Mouse (Mus musculus): Measurements from ENCODE around the gene Tenm4. TPM values are rescaled to one million over a fixed set of nuclear protein-coding genes. Genes with fewer than 3 reads are reported as not detected.

Tenm4 gene
- total and polyA plus RNA-seq, 3 experiments, result 0.03 to 0.26 (median 0.04) TPM

DNA sequence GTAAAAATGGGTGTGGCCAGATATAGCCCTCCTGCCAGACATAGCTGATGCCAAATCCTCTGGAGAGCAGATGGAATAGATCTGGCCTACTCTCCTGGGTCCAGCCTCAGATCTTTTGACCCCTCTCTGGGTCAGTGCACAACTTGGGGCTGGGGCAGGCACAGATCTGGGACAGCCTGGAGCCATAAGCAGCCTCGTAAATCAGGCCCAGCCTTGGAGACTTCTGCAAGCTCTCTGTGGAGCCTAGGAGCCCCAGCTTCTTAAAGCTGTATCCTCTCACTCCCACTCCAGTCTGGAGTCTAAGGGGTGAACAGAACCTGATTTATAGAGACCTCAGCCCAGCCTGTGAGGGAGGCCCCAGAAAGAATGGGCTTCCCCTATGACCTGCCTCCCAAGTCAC, 354.3 kb downstream of the Tenm4 start:
- no peak for TF ChIP-seq MAX (IDR thresholded peaks at IDR 0.05; ENCODE audit: low read length)
- TF ChIP-seq ZC3H11A (IDR thresholded peaks at IDR 0.05; ENCODE audit: low read depth, low read length), result no peak
- TF ChIP-seq RCOR1 (conservative IDR thresholded peaks at IDR 0.05; ENCODE audit: low read depth, low read length), result no peak
- no peak for TF ChIP-seq ZKSCAN1 (IDR thresholded peaks at IDR 0.05; ENCODE audit: borderline replicate concordance, low read depth, low read length)
- TF ChIP-seq CHD1 (IDR thresholded peaks at IDR 0.05; ENCODE audit: low read depth, low read length), result no peak
- no peak for TF ChIP-seq HCFC1 (IDR thresholded peaks at IDR 0.05; ENCODE audit: low read depth, low read length)
- TF ChIP-seq SMC3 (IDR thresholded peaks at IDR 0.05; ENCODE audit: low read depth, low read length), result no peak
- no peak for TF ChIP-seq USF1 (IDR thresholded peaks at IDR 0.05; ENCODE audit: low read depth, low read length)
- TF ChIP-seq MEF2A (IDR thresholded peaks at IDR 0.05; ENCODE audit: borderline replicate concordance, low read depth, low read length), result no peak
- no peak for TF ChIP-seq JUND (conservative IDR thresholded peaks at IDR 0.05; ENCODE audit: low read depth, low read length)
- TF ChIP-seq RAD21 (IDR thresholded peaks at IDR 0.05; ENCODE audit: low read depth, low read length), result no peak
- no peak for TF ChIP-seq POLR2A (IDR thresholded peaks at IDR 0.05; ENCODE audit: low read depth, low read length)
- no peak for TF ChIP-seq TCF12 (IDR thresholded peaks at IDR 0.05; ENCODE audit: low read depth, low read length)
- no peak for TF ChIP-seq SIN3A (IDR thresholded peaks at IDR 0.05; ENCODE audit: low read length)
- TF ChIP-seq IRF4 (IDR thresholded peaks at IDR 0.05; ENCODE audit: low read depth, low read length), result no peak
- TF ChIP-seq EP300 (IDR thresholded peaks at IDR 0.05; ENCODE audit: low read length), result no peak
- H3K79me2 ChIP-seq (replicated peaks; ENCODE audit: control insufficient read depth, extremely low read depth, insufficient read depth, poor library complexity, severe bottlenecking), result no peaks in the 10 kb centered on the region
- no peaks in the 10 kb centered on the region for H3K9me3 ChIP-seq (replicated peaks; ENCODE audit: low read length)
- no peak for DNase-seq (ENCODE audit: extremely low read depth)
- in situ Hi-C loops (cut with MboI; ENCODE audit: low pct_ligation_motif_present, low pct_unique_long_range_greater_than_20kb, low sequenced_read_pairs) (loop anchor here (10.0 kb wide), 1 partner anchor 379 kb away; no protein-coding TSS in a partner anchor), dilution Hi-C loops (cut with MboI; ENCODE audit: extremely low pct_ligation_motif_present, extremely low pct_unique_long_range_greater_than_20kb, low sequenced_read_pairs) (no loop called here)
- no peak overlapping the region for H3K9ac ChIP-seq (ENCODE audit: insufficient read depth, low read depth)
- no peaks in the 10 kb centered on the region for H3K36me3 ChIP-seq (replicated peaks in 1 of 2; ENCODE audit: control insufficient read depth in 1 of 2, insufficient read depth in 1 of 2, low read length in 1 of 2)
- no peak overlapping the region for H3K4me3 ChIP-seq (replicated peaks in 1 of 3; ENCODE audit: low read depth in 2 of 3, low read length in 2 of 3, poor library complexity in 1 of 3)
- no peak overlapping the region for H3K4me2 ChIP-seq (ENCODE audit: insufficient read depth, low read depth, poor library complexity, severe bottlenecking)
- no peaks in the 10 kb centered on the region for H3K4me1 ChIP-seq (ENCODE audit: control insufficient read depth in 1 of 2, insufficient read depth in 2 of 2)
- H3K27ac ChIP-seq (ENCODE audit: insufficient read depth, low read depth), result no peak overlapping the region
- H3K27me3 ChIP-seq (replicated peaks), result no peaks in the 10 kb centered on the region

DNA sequence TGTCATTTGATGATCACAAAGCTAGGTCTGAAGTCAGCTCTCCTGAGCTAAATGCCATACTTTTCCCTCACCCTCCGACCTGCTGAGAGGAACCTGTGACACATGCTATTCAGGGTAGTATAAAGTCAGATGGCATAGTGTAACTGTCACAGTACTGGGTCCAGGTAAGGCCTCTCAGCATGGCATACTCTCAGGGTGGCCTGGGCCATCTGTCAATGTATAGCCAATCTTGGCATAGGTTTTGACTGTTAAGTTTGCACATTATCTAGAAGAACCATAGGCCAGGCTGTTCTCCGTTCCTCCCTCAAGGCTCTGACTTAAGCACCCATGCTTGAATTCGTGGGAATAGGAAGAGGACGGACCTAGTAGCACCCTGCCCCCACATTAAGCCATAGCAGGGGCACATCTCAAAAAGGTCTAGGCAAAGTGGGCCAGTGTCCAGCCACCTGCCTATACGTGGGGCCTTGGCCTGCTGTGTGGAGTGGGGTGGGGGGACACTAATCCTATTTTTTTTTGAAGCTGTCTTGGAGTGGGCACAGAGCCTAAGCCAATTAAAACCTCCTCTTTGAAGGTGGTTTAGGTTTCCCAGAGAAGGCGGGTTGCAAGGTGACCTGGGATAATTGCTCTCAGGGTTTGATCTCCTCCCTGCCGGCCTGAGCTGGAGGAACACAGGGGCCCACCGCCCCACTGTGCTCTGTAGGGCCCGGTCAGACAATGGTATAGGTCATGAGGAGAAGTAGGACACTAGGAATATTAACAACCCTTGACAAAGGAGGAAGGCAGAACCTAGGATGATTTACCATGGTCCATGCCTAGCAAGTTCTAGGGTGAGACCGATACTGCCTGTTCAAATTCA, 359.8 kb downstream of the Tenm4 start:
- Histone ChIP-seq H3K79me2 (replicated peaks; ENCODE audit: control insufficient read depth, extremely low read depth, insufficient read depth, poor library complexity, severe bottlenecking) (no peaks in the 10 kb centered on the region), H3K27me3 (replicated peaks) (no peaks in the 10 kb centered on the region), H3K4me1 (ENCODE audit: control insufficient read depth in 1 of 2, insufficient read depth in 2 of 2) (no peaks in the 10 kb centered on the region), H3K9me3 (replicated peaks; ENCODE audit: low read length) (no peaks in the 10 kb centered on the region), H3K9ac (ENCODE audit: insufficient read depth, low read depth) (no peak overlapping the region), H3K4me2 (ENCODE audit: insufficient read depth, low read depth, poor library complexity, severe bottlenecking) (no peak overlapping the region), H3K4me3 (replicated peaks in 1 of 3; ENCODE audit: low read depth in 2 of 3, low read length in 2 of 3, poor library complexity in 1 of 3) (no peak overlapping the region), H3K36me3 (replicated peaks in 1 of 2; ENCODE audit: control insufficient read depth in 1 of 2, insufficient read depth in 1 of 2, low read length in 1 of 2) (no peaks in the 10 kb centered on the region), H3K27ac (ENCODE audit: insufficient read depth, low read depth) (no peak overlapping the region)
- in situ Hi-C loops (cut with MboI; ENCODE audit: low pct_ligation_motif_present, low pct_unique_long_range_greater_than_20kb, low sequenced_read_pairs), result no loop called here
- DNase-seq (ENCODE audit: extremely low read depth), result no peak
- no peak for TF ChIP-seq GABPA (IDR thresholded peaks at IDR 0.05; ENCODE audit: insufficient replicate concordance, low read depth, low read length)
- TF ChIP-seq POLR2A (IDR thresholded peaks at IDR 0.05; ENCODE audit: low read depth, low read length), result no peak
- no peak for TF ChIP-seq ETS1 (conservative IDR thresholded peaks at IDR 0.05; ENCODE audit: low read depth, low read length)
- no peak for TF ChIP-seq SIN3A (IDR thresholded peaks at IDR 0.05; ENCODE audit: low read length)
- TF ChIP-seq ZMIZ1 (IDR thresholded peaks at IDR 0.05; ENCODE audit: low read depth, low read length), result no peak
- TF ChIP-seq HCFC1 (IDR thresholded peaks at IDR 0.05; ENCODE audit: low read depth, low read length), result no peak
- no peak for TF ChIP-seq NRF1 (IDR thresholded peaks at IDR 0.05; ENCODE audit: low read depth, low read length)
- no peak for TF ChIP-seq TBP (conservative IDR thresholded peaks at IDR 0.05; ENCODE audit: low read depth, low read length)
- TF ChIP-seq UBTF (IDR thresholded peaks at IDR 0.05; ENCODE audit: low read depth, low read length), result no peak
- TF ChIP-seq EP300 (IDR thresholded peaks at IDR 0.05; ENCODE audit: low read length), result no peak
- TF ChIP-seq IRF4 (IDR thresholded peaks at IDR 0.05; ENCODE audit: low read depth, low read length), result no peak
- TF ChIP-seq E2F4 (IDR thresholded peaks at IDR 0.05; ENCODE audit: insufficient replicate concordance, low read depth, low read length), result no peak
- no peak for TF ChIP-seq SMC3 (IDR thresholded peaks at IDR 0.05; ENCODE audit: low read depth, low read length)
- TF ChIP-seq MXI1 (IDR thresholded peaks at IDR 0.05; ENCODE audit: low read depth, low read length), result no peak
- no peak for TF ChIP-seq BHLHE40 (IDR thresholded peaks at IDR 0.05; ENCODE audit: low read depth, low read length)
- dilution Hi-C loops (cut with MboI; ENCODE audit: extremely low pct_ligation_motif_present, extremely low pct_unique_long_range_greater_than_20kb, low sequenced_read_pairs), result no loop called here

Measured in CH12.LX (cell line).